Mouse (Mus musculus): Measurements from ENCODE around the gene Cit.
"Not testable (repeated sequence)": the region's sequence is repeated elsewhere in the genome, so short reads cannot be mapped to it uniquely, and the experiment has no call there.

Gene Cit
- long read RNA-seq, experiment 1, partial matches to known transcripts = 0 of 3 reads
- long read RNA-seq, experiment 1, other reads (novel, unspliced or antisense) = 3 of 3 reads
- long read RNA-seq, experiment 2, partial matches to known transcripts = 2 of 2 reads
- long read RNA-seq, experiment 2, other reads (novel, unspliced or antisense) = 0 of 2 reads

DNA sequence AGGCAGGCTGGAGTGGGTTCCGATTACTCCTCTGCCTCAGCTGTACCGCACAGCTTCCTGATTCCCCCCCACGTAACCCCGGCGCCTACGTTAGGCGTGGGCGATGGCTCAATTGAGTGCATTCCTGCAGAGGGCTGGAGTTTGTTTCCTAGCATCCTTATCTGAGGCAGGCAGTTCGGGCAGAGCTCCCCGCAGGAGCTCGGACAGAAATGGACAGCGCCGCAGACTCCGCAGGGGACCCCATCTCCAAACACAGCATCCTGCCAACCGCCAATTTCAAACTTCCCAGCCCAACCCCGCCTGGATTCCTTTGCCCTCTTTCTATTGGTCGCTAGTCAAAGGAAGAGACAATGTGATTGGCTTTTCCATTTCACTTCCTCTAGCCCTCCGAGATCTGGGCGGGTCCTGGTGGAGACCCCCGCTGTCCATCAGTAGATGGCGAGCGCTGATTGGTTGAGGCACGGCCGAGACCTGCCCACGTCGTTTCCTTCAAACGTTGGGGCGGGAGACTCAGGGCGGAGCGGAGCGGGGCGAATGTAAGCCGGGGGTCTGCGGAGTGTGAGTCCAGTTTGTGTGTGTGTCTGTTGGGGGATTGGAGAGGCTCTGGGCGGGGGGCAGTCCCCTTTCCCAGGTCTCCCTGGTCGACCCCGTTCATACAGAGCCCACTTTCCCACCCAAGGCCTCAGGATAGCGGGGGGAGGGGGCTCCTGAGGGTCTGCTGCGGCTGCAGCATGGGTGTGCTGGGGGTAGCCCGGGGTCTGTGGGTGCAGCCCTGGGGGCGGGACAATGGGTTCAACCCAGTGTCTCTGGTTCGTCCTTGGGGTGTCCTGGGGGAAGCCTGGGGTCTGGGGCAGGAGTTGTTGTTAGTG, at the start of gene Cit:
Gene Cit (plus strand): TSS at position 513 of the 869 bp plus-strand sequence.
- intact Hi-C loops (cut with DNase I) = no loop called here

GRCm38 (mm10) chr5:115799016-115799894, 45.8 kb upstream of the Cit start:
- intact Hi-C loops (cut with DNase I) = no loop called here

GRCm38 (mm10) chr5:115799895-115800232, 45.2 kb upstream of the Cit start:
- intact Hi-C loops (cut with DNase I) = no loop called here

- intact Hi-C loops (cut with DNase I) = no loop called here
Observed at GRCm38 (mm10) chr5:115812262-115812661, 32.8 kb upstream of the Cit start.

- intact Hi-C loops (cut with DNase I) = no loop called here
Observed at GRCm38 (mm10) chr5:115817022-115817421, 28.1 kb upstream of the Cit start.

- intact Hi-C loops (cut with DNase I) = not testable (repeated sequence)
Observed at GRCm38 (mm10) chr5:115817655-115818054, 27.4 kb upstream of the Cit start.

GRCm38 (mm10) chr5:115819966-115820365, 25.1 kb upstream of the Cit start:
- intact Hi-C loops (cut with DNase I) = no loop called here

- intact Hi-C loops (cut with DNase I) = no loop called here
Observed at GRCm38 (mm10) chr5:115821200-115821599, 23.9 kb upstream of the Cit start.

GRCm38 (mm10) chr5:115821910-115822309, 23.2 kb upstream of the Cit start:
- intact Hi-C loops (cut with DNase I) = no loop called here

GRCm38 (mm10) chr5:115832754-115833153, 12.3 kb upstream of the Cit start:
- intact Hi-C loops (cut with DNase I) = no loop called here

- intact Hi-C loops (cut with DNase I) = not testable (repeated sequence)
Observed at GRCm38 (mm10) chr5:115833806-115834205, 11.3 kb upstream of the Cit start.

GRCm38 (mm10) chr5:115835291-115835690, 9.8 kb upstream of the Cit start:
- intact Hi-C loops (cut with DNase I) = no loop called here

DNA sequence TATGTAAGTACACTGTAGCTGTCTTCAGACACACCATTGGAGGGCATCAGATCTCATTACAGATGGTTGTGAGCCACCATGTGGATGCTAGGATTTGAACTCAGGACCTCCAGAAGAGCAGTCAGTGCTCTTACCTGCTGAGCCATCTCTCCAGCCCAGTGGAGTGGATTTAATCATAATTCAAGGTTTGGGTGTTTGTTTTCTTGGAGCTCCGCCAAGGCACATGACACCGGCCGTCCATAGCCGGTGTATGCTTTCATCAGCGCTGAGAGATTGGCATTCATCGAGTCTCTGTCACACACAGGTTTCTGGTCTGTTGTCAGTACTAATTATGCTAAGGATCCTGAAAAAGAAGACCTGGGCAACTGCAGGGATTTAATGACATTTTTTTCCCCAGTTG, 7.0 kb upstream of the Cit start:
- intact Hi-C loops (cut with DNase I) = no loop called here

DNA sequence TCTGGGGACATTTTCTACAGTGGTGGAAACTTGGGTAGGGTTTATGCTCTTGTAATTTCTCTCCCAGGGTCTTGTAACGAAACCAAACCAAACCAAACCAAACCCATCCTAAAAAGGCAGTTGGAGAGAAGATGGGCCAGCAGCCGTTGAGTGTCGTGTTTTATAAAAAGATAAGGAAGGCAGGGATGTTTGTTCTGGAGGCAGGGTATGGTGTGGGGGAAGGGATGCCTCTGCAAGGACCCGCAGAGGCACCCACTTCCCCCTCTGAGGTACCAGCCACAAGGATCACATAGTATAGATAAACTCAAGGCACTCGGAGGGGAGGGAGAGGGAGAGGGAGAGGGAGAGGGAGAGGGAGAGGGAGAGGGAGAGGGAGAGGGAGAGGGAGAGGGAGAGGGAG, 4.6 kb upstream of the Cit start:
- intact Hi-C loops (cut with DNase I) = no loop called here

DNA sequence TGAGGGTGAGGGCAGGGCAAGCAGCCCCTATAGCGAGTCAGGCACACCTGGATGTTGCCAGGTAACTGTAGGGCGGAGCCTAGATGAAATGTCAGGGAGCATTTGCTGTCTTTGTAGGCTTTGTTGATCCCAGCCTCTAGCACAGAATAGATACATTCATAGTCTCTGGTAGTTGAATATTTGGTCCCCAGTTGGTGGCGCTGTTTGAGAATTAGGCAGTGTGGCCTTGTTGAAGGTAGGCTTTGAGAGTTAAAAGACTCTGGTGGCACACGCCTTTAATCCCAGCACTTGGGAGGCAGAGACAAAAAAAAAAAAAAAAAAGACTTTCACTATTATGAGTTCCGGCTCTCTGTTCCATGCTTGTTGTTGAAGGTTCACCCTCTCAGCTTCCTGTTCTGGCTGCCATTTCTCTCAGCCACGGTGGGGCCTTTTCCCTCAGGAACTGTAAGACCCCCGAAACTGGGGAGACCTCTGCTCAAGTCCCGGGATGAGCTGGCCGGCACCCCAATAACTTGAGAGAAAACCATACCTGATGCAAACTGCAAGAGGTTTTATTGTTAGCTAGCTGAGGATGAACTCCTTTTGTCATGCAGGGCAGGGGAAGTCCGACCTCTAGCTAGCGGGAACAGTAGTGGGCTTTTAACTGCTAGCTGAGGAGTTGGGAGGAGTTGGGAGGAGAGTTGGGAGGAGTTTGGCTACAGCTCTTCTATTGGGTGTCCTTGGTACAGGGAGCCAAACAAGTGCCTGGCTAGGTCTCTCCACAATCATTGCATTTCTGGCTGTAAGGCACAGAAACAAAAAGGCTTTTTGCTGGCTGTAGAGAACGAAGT, 3.9 kb upstream of the Cit start:
- intact Hi-C loops (cut with DNase I) = no loop called here

DNA sequence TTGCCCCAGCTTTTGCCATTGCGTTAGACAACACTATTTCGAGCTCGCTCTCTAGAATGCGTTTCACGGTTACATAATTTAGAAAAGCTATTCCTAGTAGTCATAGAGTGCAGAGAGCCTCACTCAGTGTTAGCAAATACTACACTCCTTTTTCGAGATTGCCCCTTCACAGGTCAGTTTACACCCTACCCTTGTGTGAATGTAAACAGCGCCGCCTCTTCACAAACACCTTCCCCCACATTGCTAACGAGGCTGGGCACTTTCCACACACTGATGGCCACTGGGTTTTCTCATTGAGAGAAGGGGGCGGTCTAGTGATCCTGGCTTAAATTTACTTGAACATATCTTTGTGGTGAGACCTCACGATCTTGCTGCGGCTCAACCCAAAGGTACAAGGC, 711 bp upstream of the Cit start:
- intact Hi-C loops (cut with DNase I) = no loop called here

- intact Hi-C loops (cut with DNase I) = no loop called here
Observed at GRCm38 (mm10) chr5:115845635-115846174, 627 bp downstream of the Cit start.

DNA sequence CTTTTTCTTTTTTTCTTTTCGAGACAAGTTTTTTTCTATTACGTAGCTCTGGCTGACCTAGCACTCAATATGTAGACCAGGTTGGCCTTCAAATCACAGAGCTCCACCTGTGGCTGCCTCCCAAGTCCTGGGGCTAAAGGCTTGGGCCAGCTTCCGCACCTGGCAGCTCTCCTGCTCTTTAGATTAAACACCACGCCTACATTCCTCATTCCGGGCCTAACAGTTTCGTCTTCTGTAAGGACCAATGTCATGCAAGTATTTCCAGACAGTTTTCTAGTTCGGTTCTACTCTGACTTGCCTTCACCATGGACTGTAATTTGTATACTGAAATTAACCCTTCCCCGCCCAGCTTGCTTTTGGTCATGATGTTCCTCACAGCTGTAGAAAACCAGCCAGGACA, 2.1 kb downstream of the Cit start:
- intact Hi-C loops (cut with DNase I) = no loop called here

DNA sequence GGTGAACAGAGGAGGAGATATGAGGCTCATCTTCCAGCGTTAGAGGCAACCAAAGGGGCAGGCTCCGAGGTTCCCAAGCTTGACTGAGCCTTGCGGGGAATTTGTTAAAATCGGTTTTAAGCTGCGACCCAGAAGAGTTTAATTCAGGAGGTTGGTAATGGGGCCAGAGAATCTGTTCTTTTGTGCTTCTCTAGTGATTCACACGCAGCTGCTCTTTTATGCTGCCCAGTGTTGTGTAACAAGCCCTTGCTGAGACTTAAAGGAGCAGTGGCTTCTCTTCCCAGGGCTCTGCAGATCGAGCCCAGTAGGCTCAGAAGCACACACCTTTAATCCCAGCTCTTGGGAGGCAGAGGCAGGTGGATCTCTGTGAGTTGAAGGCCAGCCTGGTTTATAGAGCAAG, 3.4 kb downstream of the Cit start:
- intact Hi-C loops (cut with DNase I) = no loop called here

- intact Hi-C loops (cut with DNase I) = no loop called here
Observed at GRCm38 (mm10) chr5:115849263-115849829, 4.3 kb downstream of the Cit start.

Data from adrenal gland (tissue).